Mouse (Mus musculus) midbrain, embryonic 12.5 days (tissue): Measurements from ENCODE around the gene Gm9944. TPM values are rescaled to one million over a fixed set of nuclear protein-coding genes. Genes with fewer than 3 reads are reported as not detected.

Experiments used
- ATAC-seq: fragments of 200-750 bp; cut with Nextera tagmentation; 2 replicates; pipeline ENCODE4 v1.8.0; 2017; ENCODE audit warnings: low read depth, moderate TSS enrichment, moderate library complexity; ENCODE audit not compliant: low FRiP score
- H3K27ac ChIP-seq: fragments of 300-500 bp; sonication (generic); replicated peaks from 2 replicates; pipeline ENCODE4 v1.5.1; 2016; ENCODE audit warnings: mild to moderate bottlenecking
- H3K27me3 ChIP-seq: fragments of 300-500 bp; sonication (generic); 2 replicates; pipeline ENCODE4 v1.6.1; 2016; ENCODE audit warnings: mild to moderate bottlenecking
- H3K36me3 ChIP-seq: fragments of 300-500 bp; sonication (generic); 2 replicates; pipeline ENCODE4 v1.6.1; 2016
- H3K4me1 ChIP-seq: fragments of 300-500 bp; sonication (generic); 2 replicates; pipeline ENCODE4 v1.6.1; 2016
- H3K4me2 ChIP-seq: fragments of 300-500 bp; sonication (generic); replicated peaks from 2 replicates; pipeline ENCODE4 v1.6.1; 2016; ENCODE audit warnings: mild to moderate bottlenecking, moderate library complexity
- H3K4me3 ChIP-seq: fragments of 300-500 bp; sonication (generic); 2 replicates; pipeline ENCODE4 v1.5.1; 2016; ENCODE audit warnings: mild to moderate bottlenecking
- H3K9ac ChIP-seq: fragments of 300-500 bp; sonication (generic); replicated peaks from 2 replicates; pipeline ENCODE4 v1.6.1; 2016; ENCODE audit warnings: mild to moderate bottlenecking, moderate library complexity
- H3K9me3 ChIP-seq: fragments of 300-500 bp; sonication (generic); 2 replicates; pipeline ENCODE4 v1.6.1; 2016; ENCODE audit warnings: mild to moderate bottlenecking
- WGBS: fragments of 180-500 bp; shearing (Covaris S2); methylation state at CpG from one replicate; pipeline ENCODE4 v1.1.7; 2016; 5-methylcytosine and 5-hydroxymethylcytosine counted together
- polyA plus RNA-seq: library from polyadenylated mRNA; unstranded; fragments of >200 nt; fragmentation: Nextera tagmentation; extraction: Ambion mirVana; gene quantifications from 2 replicates; pipeline ENCODE4 v1.2.1, GENCODE M21; 2016

Gene Gm9944
- not detected in 2 replicates for polyA plus RNA-seq

- Histone ChIP-seq H3K9me3 (peaks cover 33% of the 10 kb centered on the region; the same call in 1 of the 2 replicates), H3K36me3 (no peaks in the 10 kb centered on the region), H3K27ac (no peak within 1 kb of the TSS), H3K27me3 (no peaks in the 10 kb centered on the region), H3K4me1 (no peaks in the 10 kb centered on the region), H3K4me3 (no peak within 1 kb of the TSS), H3K9ac (no peak within 1 kb of the TSS), H3K4me2 (no peak within 1 kb of the TSS)
- no peak for ATAC-seq
- WGBS = 78% methylated on average over 2 of the region's 2 CpGs
Measured at GRCm38 (mm10) chr4:144453217-144453616, at the start of gene Gm9944. Gene Gm9944 (minus strand): TSS chr4:144453317.

GRCm38 (mm10) chr4:144493331-144493730, 40.2 kb upstream of the Gm9944 start:
- peaks cover 42% of the 10 kb centered on the region for H3K9me3 ChIP-seq
- no peak for ATAC-seq

GRCm38 (mm10) chr4:144468091-144468490, 15.0 kb upstream of the Gm9944 start:
- Histone ChIP-seq H3K27me3 (no peaks in the 10 kb centered on the region), H3K4me1 (no peaks in the 10 kb centered on the region), H3K9ac (no peak overlapping the region), H3K4me3 (no peak overlapping the region), H3K27ac (no peak overlapping the region), H3K4me2 (no peak overlapping the region), H3K9me3 (peaks cover 37% of the 10 kb centered on the region; the same call in 1 of the 2 replicates), H3K36me3 (no peaks in the 10 kb centered on the region)
- no peak for ATAC-seq
- WGBS = 78% methylated on average over 1 of the region's 1 CpGs

More at GRCm38 (mm10) chr4:144493331-144493730, 40.2 kb upstream of the Gm9944 start:
- no peaks in the 10 kb centered on the region for H3K4me1 ChIP-seq
- H3K4me3 ChIP-seq = no peak overlapping the region
- H3K9ac ChIP-seq = no peak overlapping the region
- H3K4me2 ChIP-seq = no peak overlapping the region
- no peak overlapping the region for H3K27ac ChIP-seq
- H3K36me3 ChIP-seq = no peaks in the 10 kb centered on the region
- H3K27me3 ChIP-seq = no peaks in the 10 kb centered on the region

GRCm38 (mm10) chr4:144465206-144465605, 12.1 kb upstream of the Gm9944 start:
- no peaks in the 10 kb centered on the region for H3K4me1 ChIP-seq
- H3K36me3 ChIP-seq = no peaks in the 10 kb centered on the region
- H3K27me3 ChIP-seq = no peaks in the 10 kb centered on the region
- H3K27ac ChIP-seq = no peak overlapping the region
- WGBS = 83% methylated on average over 2 of the region's 2 CpGs
- H3K4me3 ChIP-seq = no peak overlapping the region
- H3K9me3 ChIP-seq = peaks cover 41% of the 10 kb centered on the region; the same call in 1 of the 2 replicates
- H3K4me2 ChIP-seq = no peak overlapping the region
- ATAC-seq = no peak
- H3K9ac ChIP-seq = no peak overlapping the region

- peaks cover 46% of the 10 kb centered on the region; the same call in 1 of the 2 replicates for H3K9me3 ChIP-seq
- no peak within 1 kb of the TSS for H3K27ac ChIP-seq
- H3K4me3 ChIP-seq = no peak within 1 kb of the TSS
- no peaks in the 10 kb centered on the region for H3K4me1 ChIP-seq
- WGBS = 74% methylated on average over 3 of the region's 3 CpGs
- no peak within 1 kb of the TSS for H3K4me2 ChIP-seq
- H3K36me3 ChIP-seq = no peaks in the 10 kb centered on the region
- H3K27me3 ChIP-seq = no peaks in the 10 kb centered on the region
- no peak for ATAC-seq
- no peak within 1 kb of the TSS for H3K9ac ChIP-seq
Measured at GRCm38 (mm10) chr4:144463656-144464055, 10.5 kb upstream of the Gm9944 start, which contains the start of gene Aadacl3. Gene Aadacl3 (minus strand): TSS chr4:144463756.

GRCm38 (mm10) chr4:144448546-144448945, 4.6 kb downstream of the Gm9944 start:
- Histone ChIP-seq H3K9ac (no peak overlapping the region), H3K9me3 (peaks cover 34% of the 10 kb centered on the region; the same call in 1 of the 2 replicates), H3K4me3 (no peak overlapping the region), H3K27ac (no peak overlapping the region), H3K27me3 (no peaks in the 10 kb centered on the region), H3K4me2 (no peak overlapping the region), H3K36me3 (no peaks in the 10 kb centered on the region), H3K4me1 (no peaks in the 10 kb centered on the region)
- WGBS = 81% methylated on average over 2 of the region's 2 CpGs
- no peak for ATAC-seq

GRCm38 (mm10) chr4:144441582-144441981, 11.5 kb downstream of the Gm9944 start:
- WGBS = 81% methylated on average over 1 of the region's 1 CpGs
- no peaks in the 10 kb centered on the region for H3K4me1 ChIP-seq
- no peaks in the 10 kb centered on the region for H3K27me3 ChIP-seq
- peaks cover 50% of the 10 kb centered on the region for H3K9me3 ChIP-seq
- H3K4me3 ChIP-seq = no peak overlapping the region
- no peak for ATAC-seq
- H3K36me3 ChIP-seq = no peaks in the 10 kb centered on the region
- no peak overlapping the region for H3K4me2 ChIP-seq
- no peak overlapping the region for H3K27ac ChIP-seq
- H3K9ac ChIP-seq = no peak overlapping the region

GRCm38 (mm10) chr4:144441095-144441494, 12.0 kb downstream of the Gm9944 start:
- Histone ChIP-seq H3K4me2 (no peak overlapping the region), H3K27me3 (no peaks in the 10 kb centered on the region), H3K27ac (no peak overlapping the region), H3K4me3 (no peak overlapping the region), H3K9ac (no peak overlapping the region), H3K36me3 (no peaks in the 10 kb centered on the region), H3K4me1 (no peaks in the 10 kb centered on the region), H3K9me3 (peaks cover 50% of the 10 kb centered on the region)
- ATAC-seq = no peak
- 88% methylated on average over 4 of the region's 4 CpGs for WGBS

- no peak for ATAC-seq
- Histone ChIP-seq H3K4me1 (no peaks in the 10 kb centered on the region), H3K4me3 (no peak within 1 kb of the TSS), H3K9ac (no peak within 1 kb of the TSS), H3K36me3 (no peaks in the 10 kb centered on the region), H3K27me3 (no peaks in the 10 kb centered on the region), H3K9me3 (peaks cover 45% of the 10 kb centered on the region), H3K27ac (no peak within 1 kb of the TSS), H3K4me2 (no peak within 1 kb of the TSS)
Measured at GRCm38 (mm10) chr4:144438672-144439071, 14.4 kb downstream of the Gm9944 start, which contains the start of gene 1700012P22Rik. Gene 1700012P22Rik (minus strand): TSS chr4:144438772.

- Histone ChIP-seq H3K27ac (no peak overlapping the region), H3K9ac (no peak overlapping the region), H3K9me3 (peaks cover 31% of the 10 kb centered on the region), H3K4me2 (no peak overlapping the region), H3K36me3 (no peaks in the 10 kb centered on the region), H3K4me1 (no peaks in the 10 kb centered on the region), H3K4me3 (no peak overlapping the region), H3K27me3 (no peaks in the 10 kb centered on the region)
- 88% methylated on average over 5 of the region's 5 CpGs for WGBS
- no peak for ATAC-seq
Measured at GRCm38 (mm10) chr4:144433216-144433615, 19.9 kb downstream of the Gm9944 start.

- H3K36me3 ChIP-seq = no peaks in the 10 kb centered on the region
- peaks cover 15% of the 10 kb centered on the region for H3K9me3 ChIP-seq
- WGBS = 87% methylated on average over 2 of the region's 2 CpGs
- H3K27me3 ChIP-seq = no peaks in the 10 kb centered on the region
- H3K4me1 ChIP-seq = no peaks in the 10 kb centered on the region
- ATAC-seq = no peak
- H3K27ac ChIP-seq = no peak overlapping the region
- H3K4me3 ChIP-seq = no peak overlapping the region
- H3K4me2 ChIP-seq = no peak overlapping the region
- no peak overlapping the region for H3K9ac ChIP-seq
Measured at GRCm38 (mm10) chr4:144430723-144431122, 22.4 kb downstream of the Gm9944 start.

- H3K9ac ChIP-seq = no peak overlapping the region
- no peaks in the 10 kb centered on the region for H3K36me3 ChIP-seq
- no peaks in the 10 kb centered on the region for H3K4me1 ChIP-seq
- no peaks in the 10 kb centered on the region for H3K27me3 ChIP-seq
- no peak overlapping the region for H3K27ac ChIP-seq
- peaks cover 21% of the 10 kb centered on the region for H3K9me3 ChIP-seq
- no peak overlapping the region for H3K4me3 ChIP-seq
- ATAC-seq = no peak
- WGBS = 21% methylated on average over 3 of the region's 3 CpGs
- no peak overlapping the region for H3K4me2 ChIP-seq
Measured at GRCm38 (mm10) chr4:144428868-144429267, 24.2 kb downstream of the Gm9944 start.

GRCm38 (mm10) chr4:144424590-144424989, 28.5 kb downstream of the Gm9944 start:
- Histone ChIP-seq H3K36me3 (no peaks in the 10 kb centered on the region), H3K4me2 (no peak overlapping the region), H3K27me3 (no peaks in the 10 kb centered on the region), H3K9ac (no peak overlapping the region), H3K9me3 (peaks cover 20% of the 10 kb centered on the region; the same call in 1 of the 2 replicates), H3K27ac (no peak overlapping the region), H3K4me3 (no peak overlapping the region), H3K4me1 (no peaks in the 10 kb centered on the region)
- WGBS = 79% methylated on average over 5 of the region's 5 CpGs
- ATAC-seq = no peak
